Mouse (Mus musculus) MN1 (cell line): ENCODE data around the gene Rassf3.

ENCODE experiments used
- DNase-seq: peaks from one replicate; pipeline ENCODE4 v3.0.0-alpha.2; 2016; ENCODE audit warnings: low spot score

Rassf3 gene

GRCm38 (mm10) chr10:121461404-121462161 is 14.6 kb downstream of the Rassf3 start:
- no peak for DNase-seq

DNA sequence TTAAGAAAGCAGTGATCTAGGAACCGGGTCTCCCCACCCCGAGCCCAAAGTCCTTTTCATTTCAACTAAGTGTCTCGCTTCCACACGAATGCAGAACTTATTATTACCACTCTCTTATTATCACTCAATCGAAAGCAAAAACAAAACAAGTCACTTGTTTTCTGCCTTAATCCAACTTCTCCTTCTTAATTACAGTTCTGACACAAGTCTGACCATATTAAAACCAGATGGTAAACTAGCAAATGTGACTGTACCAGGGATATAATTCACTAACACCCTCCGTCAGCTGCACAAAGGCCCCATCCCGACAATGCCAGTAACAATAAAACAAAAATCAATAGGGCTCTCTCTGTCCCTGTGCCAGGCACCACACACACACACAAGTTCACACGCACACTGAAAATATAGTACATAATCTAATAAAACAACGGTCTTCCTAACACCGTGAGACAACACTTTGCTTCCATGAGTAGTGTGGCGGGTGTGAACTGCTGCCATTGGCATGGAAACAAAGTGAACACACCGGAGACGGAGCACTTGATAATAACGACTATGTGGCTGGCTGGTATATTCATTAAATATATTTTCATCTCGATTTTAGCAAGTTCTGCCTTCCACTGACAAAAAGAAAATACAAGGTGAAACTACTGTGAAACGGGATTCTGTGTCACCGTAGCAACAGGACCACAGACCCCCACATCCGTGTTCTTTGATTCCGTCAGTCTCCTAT is 16.9 kb downstream of the Rassf3 start:
- no peak for DNase-seq

DNA sequence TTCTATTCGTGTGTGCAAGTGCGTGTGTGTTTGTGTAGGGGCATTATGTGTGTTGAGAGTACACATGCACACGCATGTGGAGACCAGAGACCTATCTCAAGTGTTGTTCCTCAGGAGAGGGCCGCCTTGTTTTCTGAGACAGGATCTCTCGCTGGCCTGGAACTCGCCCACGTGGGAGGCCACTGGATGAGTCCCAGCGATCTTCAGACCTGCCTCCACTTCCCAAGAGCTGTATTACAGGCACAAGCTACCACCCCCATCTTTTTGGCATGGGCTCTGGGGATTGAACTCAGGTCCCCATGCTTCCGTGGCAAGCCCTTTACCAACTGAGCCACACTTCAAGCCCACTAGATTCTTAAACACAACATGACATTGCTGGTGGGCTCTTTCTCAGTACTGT is 17.7 kb downstream of the Rassf3 start:
- no peak for DNase-seq

GRCm38 (mm10) chr10:121457381-121457780 is 18.8 kb downstream of the Rassf3 start:
- DNase-seq, result no peak

DNA sequence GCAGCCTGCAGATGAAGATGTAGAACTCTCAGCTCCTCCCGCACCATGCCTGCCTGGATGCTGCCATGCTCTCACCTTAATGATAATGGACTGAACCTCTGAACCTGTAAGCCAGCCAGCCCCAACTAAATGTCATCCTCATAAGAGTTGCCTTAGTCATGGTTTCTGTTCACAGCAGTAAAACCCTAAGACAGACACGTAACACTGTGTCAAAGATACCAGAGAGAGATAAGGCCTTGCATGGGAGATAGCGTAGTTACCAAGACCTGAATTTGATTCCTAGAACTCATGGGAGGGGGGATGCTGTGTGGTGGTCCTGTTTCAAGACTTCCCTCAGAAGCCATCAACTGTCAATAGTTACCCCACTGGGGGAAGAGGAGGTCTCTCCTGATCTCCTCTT is 20.6 kb downstream of the Rassf3 start:
- DNase-seq, result no peak

GRCm38 (mm10) chr10:121454708-121455475 is 21.3 kb downstream of the Rassf3 start:
- DNase-seq, result no peak

- no peak for DNase-seq
Measured at GRCm38 (mm10) chr10:121454033-121454432, 22.1 kb downstream of the Rassf3 start.

DNA sequence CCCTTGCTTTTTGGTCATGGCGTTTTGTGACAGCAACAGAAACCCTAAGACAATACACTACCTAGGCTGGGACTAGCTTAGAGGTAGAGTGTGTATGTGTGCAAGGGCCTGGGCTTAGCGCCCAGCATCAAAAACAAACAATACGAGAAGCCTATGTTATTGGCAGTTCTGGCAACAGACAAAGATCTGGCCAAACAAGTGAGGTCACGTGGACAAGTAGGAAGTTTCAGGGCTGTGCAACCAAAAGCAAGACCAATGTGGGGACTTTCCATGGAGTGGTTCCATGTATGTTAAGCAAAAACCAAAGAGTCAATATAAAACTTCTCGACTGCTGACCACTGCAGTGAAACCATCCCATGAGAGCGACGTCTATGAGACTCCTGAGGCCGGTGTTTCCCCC is 30.3 kb downstream of the Rassf3 start:
- no peak for DNase-seq

DNA sequence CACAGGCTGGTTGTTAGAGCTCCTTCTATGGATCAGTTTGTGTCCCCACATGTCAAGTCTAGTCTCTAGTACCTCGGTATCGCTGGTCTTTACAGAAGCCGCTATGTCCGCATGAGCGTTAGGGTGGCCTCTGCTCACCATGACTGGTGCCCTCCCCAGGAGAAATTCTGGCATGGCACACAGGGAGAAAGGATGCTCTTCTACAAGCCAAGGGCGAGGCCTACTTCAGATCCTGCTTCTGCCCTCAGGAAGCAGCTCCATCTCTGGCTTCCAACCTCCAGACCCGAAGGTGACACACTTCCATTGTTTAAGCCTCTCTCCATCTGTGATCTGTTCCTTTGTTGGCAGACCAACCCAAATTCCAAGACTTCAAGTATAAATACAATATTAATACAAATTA is 31.9 kb downstream of the Rassf3 start:
- DNase-seq, result no peak

DNA sequence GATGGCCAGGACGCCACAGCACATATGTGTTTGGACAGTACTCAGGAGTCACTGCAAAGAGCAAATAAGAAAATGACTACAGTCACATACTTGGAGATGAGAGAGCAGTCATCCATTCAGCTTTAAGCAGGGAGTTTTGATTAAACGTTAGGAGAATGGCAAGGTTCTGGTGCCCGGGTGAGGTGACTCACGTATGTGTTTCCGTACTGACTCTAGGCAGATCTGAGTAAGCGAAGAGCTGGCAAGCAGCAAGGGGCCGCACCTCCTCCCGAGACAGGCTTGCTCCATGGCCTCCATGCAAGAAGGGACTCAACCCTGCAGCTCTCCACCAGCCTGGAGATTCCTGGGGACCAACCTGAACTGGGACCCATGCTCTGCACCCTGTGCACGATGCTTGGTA is 32.4 kb downstream of the Rassf3 start:
- no peak for DNase-seq

GRCm38 (mm10) chr10:121439310-121439731 is 36.8 kb downstream of the Rassf3 start:
- DNase-seq, result no peak

- DNase-seq, result no peak
Measured at GRCm38 (mm10) chr10:121438109-121438508, 38.0 kb downstream of the Rassf3 start.

GRCm38 (mm10) chr10:121436693-121437092 is 39.5 kb downstream of the Rassf3 start:
- no peak for DNase-seq

DNA sequence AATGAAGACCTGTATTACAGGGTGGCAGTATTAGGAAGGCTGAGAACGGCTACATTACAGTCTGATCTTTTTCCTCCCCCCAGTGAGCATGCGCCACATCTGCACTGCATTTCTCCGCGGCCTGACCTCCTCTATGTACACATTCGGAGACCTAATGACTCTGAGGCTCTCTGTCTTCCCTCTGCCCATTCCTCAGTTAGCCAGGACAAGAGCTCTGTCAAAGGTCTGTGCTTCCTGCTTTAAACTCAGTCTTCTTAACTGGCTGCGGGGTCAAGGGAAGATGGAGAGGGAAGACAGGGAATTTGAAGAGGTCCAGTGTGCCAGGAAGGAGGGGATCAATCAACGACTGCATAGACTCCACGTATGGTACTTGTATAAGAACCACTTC is 39.9 kb downstream of the Rassf3 start:
- DNase-seq, result no peak

GRCm38 (mm10) chr10:121435546-121436257 is 40.4 kb downstream of the Rassf3 start:
- DNase-seq, result no peak

DNA sequence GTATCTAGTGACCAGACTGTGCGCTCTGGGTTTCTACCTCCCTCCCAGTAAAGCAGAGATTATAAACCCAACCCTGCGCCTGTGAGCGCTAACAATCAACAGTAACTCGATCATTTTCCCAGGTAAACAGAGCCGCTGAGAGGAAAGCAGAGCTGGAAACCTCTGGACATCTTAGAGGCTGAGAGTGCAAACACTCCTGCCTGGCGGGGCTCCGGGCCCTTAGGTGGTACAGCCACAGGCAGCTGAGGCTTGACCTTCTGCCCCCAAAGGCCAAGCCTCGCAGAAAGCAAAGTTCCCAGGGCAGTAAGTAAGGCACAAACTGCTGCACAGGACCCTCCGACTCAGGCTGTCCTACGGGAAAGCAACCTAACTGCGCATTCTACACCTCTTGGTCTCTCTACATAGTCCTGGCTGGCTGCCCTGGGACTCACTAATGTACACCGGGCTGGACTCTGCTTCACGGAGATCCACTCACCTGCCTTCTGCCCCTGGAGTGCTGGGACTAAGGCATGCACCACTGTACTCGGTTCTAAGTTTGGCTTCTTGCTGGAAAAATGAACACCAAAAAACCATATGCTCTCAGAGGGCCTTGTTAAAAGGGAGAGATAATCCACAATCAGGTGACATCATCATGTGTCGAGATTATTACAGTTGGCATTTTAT is 41.6 kb downstream of the Rassf3 start:
- no peak for DNase-seq

DNA sequence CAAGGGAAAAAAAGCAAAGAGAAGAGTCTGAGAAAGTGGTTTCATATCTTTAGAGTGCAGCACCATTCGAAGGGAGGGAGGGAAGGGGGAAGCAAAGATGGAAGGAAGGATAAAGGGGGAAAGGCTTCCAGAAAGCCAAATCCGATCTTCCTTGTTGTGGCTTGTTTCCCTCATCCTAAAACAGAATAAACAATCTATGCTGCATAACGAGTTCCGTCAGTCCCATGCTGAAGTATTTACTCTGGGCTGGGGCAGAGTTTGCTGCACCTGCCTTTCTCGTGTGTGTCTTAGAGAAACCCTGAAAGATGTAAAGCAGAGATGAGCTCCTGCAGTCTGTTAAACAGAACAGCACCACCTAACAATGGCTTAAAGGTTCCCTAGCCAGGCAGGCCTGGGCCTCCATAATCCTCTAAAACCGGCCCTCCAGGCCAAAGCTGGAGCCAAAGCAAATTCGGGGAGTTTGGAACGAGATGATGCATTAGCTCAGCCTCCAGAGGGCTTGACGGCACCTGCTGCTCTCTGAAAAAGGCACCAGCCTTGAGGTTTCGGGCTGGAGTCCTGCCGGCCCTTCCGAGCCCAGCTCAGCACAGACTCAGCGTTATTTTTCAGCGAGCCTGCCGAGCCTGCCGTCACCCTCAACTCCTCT is 43.4 kb downstream of the Rassf3 start:
- DNase-seq, result no peak

- DNase-seq, result no peak
Measured at GRCm38 (mm10) chr10:121432041-121432634, 44.0 kb downstream of the Rassf3 start.

GRCm38 (mm10) chr10:121430764-121431540 is 45.2 kb downstream of the Rassf3 start:
- no peak for DNase-seq
